ENCODE assay signal across 13 mouse cellular contexts in genomic region chr8:111171661-111172060, GRCm38 (mm10).
"Had no signal": no experiment of that assay in that cellular context is flagged by ENCODE, and none has a peak within 500 bp of the region (broad histone marks: within the 10 kb centered on the region; RNA-seq: fewer than 3 reads in every experiment).

No protein-coding gene starts in this region.

- H3K4me1 ChIP-seq: limb, embryonic 15.5 days; liver, embryonic 12.5 days; midbrain, embryonic 10.5 days; neural tube, embryonic 15.5 days had no signal

- H3K9me3 ChIP-seq: limb, embryonic 15.5 days; liver, embryonic 12.5 days; midbrain, embryonic 10.5 days; neural tube, embryonic 15.5 days had no signal

- ATAC-seq: liver, embryonic 12.5 days had no signal

- H3K27ac ChIP-seq: kidney, postnatal 0 days; limb, embryonic 15.5 days; liver, embryonic 12.5 days; midbrain, embryonic 10.5 days; neural tube, embryonic 15.5 days; stomach, postnatal 0 days had no signal

- H3K9ac ChIP-seq: limb, embryonic 15.5 days; liver, embryonic 12.5 days; lung, embryonic 14.5 days; neural tube, embryonic 15.5 days had no signal

- H3K27me3 ChIP-seq: limb, embryonic 15.5 days; liver, embryonic 12.5 days; neural tube, embryonic 15.5 days had no signal

- H3K4me2 ChIP-seq: limb, embryonic 15.5 days; liver, embryonic 12.5 days; lung, embryonic 14.5 days; neural tube, embryonic 15.5 days had no signal

- H3K4me3 ChIP-seq: limb, embryonic 15.5 days; liver, embryonic 12.5 days; midbrain, embryonic 10.5 days; myocyte; neural tube, embryonic 15.5 days had no signal

- DNase-seq: layer of hippocampus, adult 9-11 months; layer of hippocampus, postnatal 36 days; lung, embryonic 14.5 days; lung, postnatal 10 days; lung, postnatal 4 days; thymus, postnatal 4 days had no signal
